Mouse (Mus musculus) forebrain, embryonic 11.5 days (tissue): ENCODE measurements around the gene Dnm2. TPM values are rescaled to one million over a fixed set of nuclear protein-coding genes. Genes with fewer than 3 reads are reported as not detected.

Experiments
- microRNA-seq: library from miRNA; unstranded; fragments of <30 nt; microRNA quantifications from one replicate; pipeline ENCODE4, GENCODE M21; 2016; ENCODE audit not compliant: insufficient number of aligned reads
- polyA plus RNA-seq: library from polyadenylated mRNA; unstranded; fragments of >200 nt; fragmentation: Nextera tagmentation; extraction: Ambion mirVana; gene quantifications from 2 replicates; pipeline ENCODE4 v1.2.1, GENCODE M21; 2014

The Dnm2 gene
- polyA plus RNA-seq, 1 experiment from 2014 or later = 74.0 TPM

Small RNA genes within 50 kb of the gene (microRNA-seq; reads per million reads assigned to microRNA genes)
- 5.9 reads per million for gene Mir199a-1

Other genes with a start within 250 kb of the Dnm2 start
- 35.9 and 41.3 TPM in 2 replicates for gene Keap1, start 185.5 kb upstream of the Dnm2 start, polyA plus RNA-seq
- gene S1pr5, start 176.5 kb upstream of the Dnm2 start, polyA plus RNA-seq = 0.09 and 0.11 TPM in 2 replicates
- 55.7 and 57.9 TPM in 2 replicates for gene Atg4d, start 159.6 kb upstream of the Dnm2 start, polyA plus RNA-seq
- gene Kri1, start 136.9 kb upstream of the Dnm2 start, polyA plus RNA-seq = 16.3 and 22.3 TPM in 2 replicates
- gene Cdkn2d, start 133.5 kb upstream of the Dnm2 start, polyA plus RNA-seq = 58.6 and 60.8 TPM in 2 replicates
- gene Ap1m2, start 112.6 kb upstream of the Dnm2 start, polyA plus RNA-seq = 1.4 and 2.6 TPM in 2 replicates
- gene Slc44a2, start 104.2 kb upstream of the Dnm2 start, polyA plus RNA-seq = 71.0 and 76.3 TPM in 2 replicates
- 295 and 297 TPM in 2 replicates for gene Ilf3, start 57.0 kb upstream of the Dnm2 start, polyA plus RNA-seq
- 58.2 and 61.5 TPM in 2 replicates for gene Qtrt1, start 13.1 kb upstream of the Dnm2 start, polyA plus RNA-seq
- 83.1 and 83.5 TPM in 2 replicates for gene Tmed1, start 85.3 kb downstream of the Dnm2 start, polyA plus RNA-seq
- 5.6 and 5.7 TPM in 2 replicates for gene AB124611, start 101.3 kb downstream of the Dnm2 start, polyA plus RNA-seq
- 78.0 and 93.0 TPM in 2 replicates for gene Carm1, start 122.0 kb downstream of the Dnm2 start, polyA plus RNA-seq
- 51.0 and 57.5 TPM in 2 replicates for gene Timm29, start 167.8 kb downstream of the Dnm2 start, polyA plus RNA-seq
- gene Yipf2, start 167.9 kb downstream of the Dnm2 start, polyA plus RNA-seq = 15.5 and 16.0 TPM in 2 replicates
- gene Smarca4, start 191.3 kb downstream of the Dnm2 start, polyA plus RNA-seq = 191 and 197 TPM in 2 replicates